Mouse (Mus musculus): ENCODE results near the gene Clec2g.

- TF ChIP-seq CTCF (IDR thresholded peaks at IDR 0.05; ENCODE audit: control insufficient read depth, insufficient read depth, insufficient read length) = no peak
- no peak for TF ChIP-seq MYOD1 (IDR thresholded peaks at IDR 0.05; ENCODE audit: control insufficient read depth, insufficient read length, low read depth)
- no peak for TF ChIP-seq USF1 (IDR thresholded peaks at IDR 0.05; ENCODE audit: low read depth)
- no peak for TF ChIP-seq MAX (IDR thresholded peaks at IDR 0.05)
- TF ChIP-seq FOSL1 (IDR thresholded peaks at IDR 0.05; ENCODE audit: insufficient read depth, low read length, poor library complexity, severe bottlenecking) = no peak
- no peak for TF ChIP-seq CEBPB (IDR thresholded peaks at IDR 0.05; ENCODE audit: low read depth)
- TF ChIP-seq MYOG (IDR thresholded peaks at IDR 0.05; ENCODE audit: control insufficient read depth, extremely low read depth, insufficient read length) = no peak
These were observed 34.3 kb downstream of the Clec2g start for GRCm38 (mm10) chr6:128968463-128968862.
